Mouse (Mus musculus) embryo, embryonic 10.5 days (tissue): Measurements from ENCODE around the gene Adgrd1.
"Not testable (repeated sequence)": the region's sequence is repeated elsewhere in the genome, so short reads cannot be mapped to it uniquely, and the experiment has no call there.

Experiments used
- DNase-seq: peaks from one replicate; pipeline ENCODE4 v3.0.0-alpha.2; 2015; ENCODE audit warnings: low spot score

Adgrd1 gene

GRCm38 (mm10) chr5:129093158-129093557, 3.4 kb upstream of the Adgrd1 start:
- no peak for DNase-seq

GRCm38 (mm10) chr5:129094236-129094635, 2.3 kb upstream of the Adgrd1 start:
- no peak for DNase-seq

- DNase-seq, result no peak
Observed at GRCm38 (mm10) chr5:129104043-129104442, 7.5 kb downstream of the Adgrd1 start.

GRCm38 (mm10) chr5:129111729-129112128, 15.2 kb downstream of the Adgrd1 start:
- DNase-seq, result no peak

- no peak for DNase-seq
Observed at GRCm38 (mm10) chr5:129113741-129114476, 17.4 kb downstream of the Adgrd1 start.

- no peak for DNase-seq
Observed at GRCm38 (mm10) chr5:129116299-129116698, 19.7 kb downstream of the Adgrd1 start.

- no peak for DNase-seq
Observed at GRCm38 (mm10) chr5:129117593-129118113, 21.1 kb downstream of the Adgrd1 start.

- DNase-seq, result no peak
Observed at GRCm38 (mm10) chr5:129118523-129118922, 22.0 kb downstream of the Adgrd1 start.

GRCm38 (mm10) chr5:129119146-129119545, 22.6 kb downstream of the Adgrd1 start:
- DNase-seq, result no peak

GRCm38 (mm10) chr5:129121654-129122285, 25.2 kb downstream of the Adgrd1 start:
- no peak for DNase-seq

GRCm38 (mm10) chr5:129122491-129122890, 25.9 kb downstream of the Adgrd1 start:
- no peak for DNase-seq

GRCm38 (mm10) chr5:129124070-129124828, 27.7 kb downstream of the Adgrd1 start:
- no peak for DNase-seq

- not testable (repeated sequence) for DNase-seq
Observed at GRCm38 (mm10) chr5:129128310-129128709, 31.8 kb downstream of the Adgrd1 start.

- no peak for DNase-seq
Observed at GRCm38 (mm10) chr5:129130301-129130700, 33.8 kb downstream of the Adgrd1 start.

- DNase-seq, result no peak
Observed at GRCm38 (mm10) chr5:129137405-129137804, 40.9 kb downstream of the Adgrd1 start.

GRCm38 (mm10) chr5:129138576-129138975, 42.0 kb downstream of the Adgrd1 start:
- no peak for DNase-seq

- no peak for DNase-seq
Observed at GRCm38 (mm10) chr5:129142801-129143200, 46.3 kb downstream of the Adgrd1 start.

GRCm38 (mm10) chr5:129145307-129145935, 48.9 kb downstream of the Adgrd1 start:
- no peak for DNase-seq

GRCm38 (mm10) chr5:129146892-129147509, 50.5 kb downstream of the Adgrd1 start:
- DNase-seq, result no peak

- DNase-seq, result peak; percentile 40
Observed at GRCm38 (mm10) chr5:129148485-129148884, 51.9 kb downstream of the Adgrd1 start.

GRCm38 (mm10) chr5:129155023-129155901, 58.7 kb downstream of the Adgrd1 start:
- DNase-seq, result no peak
